Mouse (Mus musculus) erythroid progenitor cell, adult 5-6 weeks (primary cell): ENCODE results near the gene Efna5. TPM values are rescaled to one million over a fixed set of nuclear protein-coding genes. Genes with fewer than 3 reads are reported as not detected.

Experiments
- ATAC-seq: replicated peaks from 2 replicates; pipeline ENCODE4 v1.8.0; 2016; ENCODE audit warnings: moderate number of reproducible peaks, mild to moderate bottlenecking, moderate TSS enrichment, inconsistent platforms; ENCODE audit not compliant: poor library complexity, low FRiP score, severe bottlenecking
- total RNA-seq, 2 experiments: library from RNA; stranded (forward) in 1 of 2; stranded (reverse) in 1 of 2; fragments of 150-400 nt in 1 of 2; fragments of 186-747, 209-891 nt in 1 of 2; gene quantifications; 2 replicates each; pipeline versions ENCODE4 v1.2.3 to v1.2.4; 2015 to 2017; ENCODE audit warnings: low replicate concordance in 2 of 2

Efna5 gene
- total RNA-seq, 2 experiments from 2014 or later, result not detected

DNA sequence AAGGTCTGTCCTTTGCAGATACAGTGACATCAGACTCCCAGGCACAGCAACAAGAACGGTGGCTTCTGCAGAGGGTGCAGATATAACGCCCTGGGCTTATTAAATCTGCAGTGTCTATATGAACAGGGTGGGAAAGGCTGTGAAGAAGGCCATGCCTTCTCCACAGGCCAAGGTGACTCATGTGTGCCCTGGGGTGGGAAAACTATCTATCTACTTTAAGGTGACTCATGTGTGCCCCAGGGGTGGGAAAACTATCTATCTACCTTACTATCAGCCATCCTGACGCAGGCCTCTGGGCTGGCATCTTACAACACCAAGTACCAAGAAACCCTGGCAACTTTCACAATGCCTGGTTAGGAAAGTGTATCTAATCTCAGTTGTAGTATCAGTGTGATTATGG, 124.2 kb downstream of the Efna5 start:
- ATAC-seq, result no peak

- no peak for ATAC-seq
Observed at GRCm38 (mm10) chr17:62755635-62756034, 125.5 kb downstream of the Efna5 start.

DNA sequence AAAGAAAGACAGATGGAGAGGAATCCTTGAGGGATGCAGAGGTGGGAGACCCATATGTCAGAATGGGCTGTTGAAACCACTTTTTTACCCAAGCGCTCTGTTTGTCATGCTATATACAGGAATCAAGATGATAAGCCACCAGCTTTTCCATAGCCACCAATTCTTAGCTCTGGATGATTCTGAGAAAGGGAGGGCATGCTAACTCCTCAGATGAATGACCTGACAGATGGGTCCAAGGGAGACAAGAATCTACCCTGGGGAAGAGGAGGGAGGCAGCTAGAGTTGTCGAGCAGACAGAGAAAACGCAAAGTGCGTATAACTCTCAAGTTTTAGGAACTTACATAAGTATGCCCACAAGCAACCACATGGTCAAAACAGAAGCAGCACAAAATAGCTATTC, 126.5 kb downstream of the Efna5 start:
- no peak for ATAC-seq

DNA sequence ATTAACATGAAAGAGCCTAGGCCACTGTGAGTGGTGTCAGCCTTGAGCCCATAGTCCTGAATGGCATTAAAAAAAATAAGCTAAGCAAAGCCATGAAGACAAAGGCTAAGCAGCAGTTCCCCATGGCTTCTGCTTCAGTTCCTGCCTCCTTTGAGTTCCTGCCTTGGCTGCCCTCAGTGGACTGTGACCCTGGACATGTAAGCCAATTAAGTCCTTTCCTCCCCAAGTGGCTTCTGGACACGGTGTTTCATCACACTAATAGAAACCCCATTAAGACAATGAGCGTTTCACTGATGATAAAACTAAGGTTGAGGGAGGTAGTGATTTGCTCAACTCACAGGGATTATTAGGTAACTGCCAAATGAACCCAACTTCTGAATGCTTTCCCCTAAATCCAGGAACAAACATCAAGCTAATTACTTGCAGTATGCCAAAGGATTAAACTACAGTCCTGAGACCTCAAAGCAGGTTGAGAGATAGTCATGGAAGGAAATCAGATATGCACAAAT, 128.7 kb downstream of the Efna5 start:
- no peak for ATAC-seq

DNA sequence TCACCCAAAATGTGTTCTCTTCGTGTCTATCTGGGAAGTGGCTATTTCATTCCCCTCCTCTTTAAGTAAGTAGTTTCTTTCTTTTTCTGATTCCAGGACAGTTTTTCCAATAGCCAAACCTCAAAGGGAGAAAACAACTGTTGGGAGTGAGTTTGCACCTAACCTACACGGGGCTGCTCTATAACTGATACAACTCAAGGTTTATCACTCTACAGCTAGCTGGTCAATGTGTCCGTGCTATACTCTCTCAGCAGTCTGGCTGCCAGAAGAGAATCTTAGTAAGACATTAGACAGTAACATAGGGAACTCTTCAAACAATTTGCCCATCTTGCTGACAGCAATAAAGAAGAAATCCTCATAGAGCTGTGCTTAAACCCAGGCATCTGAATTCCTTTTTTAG, 130.5 kb downstream of the Efna5 start:
- no peak for ATAC-seq

GRCm38 (mm10) chr17:62748803-62749619, 132.1 kb downstream of the Efna5 start:
- peak; percentile 71 for ATAC-seq

GRCm38 (mm10) chr17:62747381-62747780, 133.7 kb downstream of the Efna5 start:
- no peak for ATAC-seq

GRCm38 (mm10) chr17:62746827-62747226, 134.3 kb downstream of the Efna5 start:
- ATAC-seq, result no peak

DNA sequence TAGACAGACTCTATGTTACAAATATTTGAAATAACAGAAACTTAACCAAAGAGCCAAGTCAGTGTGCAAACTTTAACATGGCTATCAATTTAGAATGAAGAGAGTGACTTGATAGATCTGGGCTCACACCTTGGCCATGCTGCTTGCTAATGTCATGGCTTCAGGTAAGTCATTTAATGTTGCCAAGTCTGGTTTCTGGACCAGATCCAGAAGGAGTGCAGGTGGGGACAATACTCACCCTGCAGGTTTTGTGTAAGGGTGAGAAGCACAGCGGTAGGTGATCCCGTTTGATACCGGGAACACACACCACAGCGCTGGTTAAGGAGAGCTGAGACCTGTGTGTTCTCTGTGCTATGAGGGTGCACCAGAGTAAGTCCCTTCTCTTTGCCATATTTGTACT, 135.8 kb downstream of the Efna5 start:
- no peak for ATAC-seq

DNA sequence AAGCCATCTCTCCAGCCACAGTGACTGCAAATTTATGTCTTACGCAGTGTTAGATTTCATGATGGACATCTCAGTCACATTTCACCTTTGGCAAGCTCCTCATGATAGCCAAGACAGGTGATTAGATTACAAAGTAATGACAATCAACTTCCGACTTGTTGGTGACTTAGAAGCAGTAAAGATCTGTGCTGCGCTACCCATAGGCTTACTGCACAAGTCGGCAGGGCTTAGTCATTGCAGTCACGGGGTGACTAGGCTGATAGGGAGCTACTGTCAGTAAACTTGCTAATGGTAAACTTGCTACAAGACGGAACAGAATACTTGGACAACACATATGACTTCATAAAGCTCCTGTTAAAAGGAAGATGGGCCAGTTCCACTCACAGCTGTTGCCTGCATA, 136.9 kb downstream of the Efna5 start:
- no peak for ATAC-seq

DNA sequence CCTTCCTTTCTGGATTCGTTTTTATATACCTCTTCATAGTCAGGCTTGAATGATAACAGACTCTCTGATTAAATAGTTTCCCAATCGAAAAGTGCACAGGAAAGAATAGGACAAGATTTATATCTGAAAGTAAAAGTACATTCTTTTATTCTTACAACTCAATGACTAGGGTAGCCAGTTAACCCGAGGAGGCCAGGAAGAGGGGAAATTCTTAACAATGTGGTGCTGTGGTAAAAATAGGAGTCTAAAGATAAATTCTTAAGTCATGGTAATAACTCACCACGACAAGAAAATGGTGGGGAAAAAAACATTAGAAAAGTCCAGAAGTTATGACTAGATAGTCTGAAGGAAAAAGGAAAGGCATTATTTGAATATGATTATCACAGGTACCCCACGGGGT, 139.4 kb downstream of the Efna5 start:
- ATAC-seq, result no peak

DNA sequence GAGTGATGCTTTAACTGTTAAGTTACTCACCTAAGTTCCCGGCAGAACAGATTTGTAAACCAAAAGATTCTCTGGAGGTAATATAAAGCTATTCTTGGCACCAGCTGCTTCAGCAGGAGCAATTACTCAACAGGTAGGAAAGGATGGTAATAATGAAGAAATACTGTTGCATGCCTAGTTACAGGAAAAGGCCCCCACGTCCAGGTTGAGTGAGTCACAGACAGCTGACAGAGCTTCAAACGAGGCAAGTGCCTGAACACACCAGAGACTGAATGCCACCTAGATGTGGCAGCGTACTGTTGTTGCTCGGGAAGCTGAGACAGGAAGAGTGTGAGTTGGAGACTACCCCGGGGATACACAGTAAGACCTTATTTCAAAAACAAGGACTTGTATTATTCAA, 140.1 kb downstream of the Efna5 start:
- ATAC-seq, result no peak

GRCm38 (mm10) chr17:62739993-62740392, 141.1 kb downstream of the Efna5 start:
- ATAC-seq, result no peak

DNA sequence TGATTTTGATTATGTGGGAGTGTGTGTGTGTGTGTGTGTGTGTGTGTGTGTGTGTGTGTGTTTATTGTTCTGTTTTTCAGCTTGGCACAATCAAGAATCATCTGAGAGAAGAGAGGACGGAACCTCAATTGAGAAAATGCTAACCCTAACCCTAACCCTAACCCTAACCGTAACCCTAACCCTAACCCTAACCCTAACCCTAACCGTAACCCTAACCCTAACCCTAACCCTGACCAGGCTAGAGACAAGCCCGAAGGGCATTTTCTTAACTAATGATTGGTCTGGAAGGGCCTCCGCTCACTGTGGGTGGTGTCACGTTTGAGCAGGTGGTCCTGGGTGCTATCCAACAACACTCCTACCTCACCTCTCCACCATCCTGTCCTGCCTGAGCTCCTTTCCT, 143.7 kb downstream of the Efna5 start:
- no peak for ATAC-seq

GRCm38 (mm10) chr17:62735943-62736342, 145.2 kb downstream of the Efna5 start:
- ATAC-seq, result no peak

GRCm38 (mm10) chr17:62734901-62735300, 146.2 kb downstream of the Efna5 start:
- no peak for ATAC-seq

DNA sequence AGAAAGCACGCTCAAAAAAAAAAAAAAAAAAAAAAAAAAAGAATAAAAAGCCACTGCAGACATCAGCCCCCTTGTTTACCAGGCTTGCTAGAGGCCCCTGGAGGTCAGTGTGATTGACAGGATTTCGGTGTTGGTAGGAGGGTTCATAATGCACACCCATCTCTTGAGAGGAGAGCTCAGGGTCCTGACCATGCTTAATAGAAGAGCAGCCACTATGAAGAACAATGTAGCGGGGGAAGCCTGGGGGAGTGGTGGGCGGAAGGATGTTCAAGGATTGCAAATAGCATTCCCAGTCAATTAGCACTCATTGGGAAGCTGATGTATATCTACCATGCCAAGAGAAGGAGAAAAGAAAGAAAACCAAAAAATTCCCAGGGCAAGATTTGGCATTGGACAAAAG, 147.1 kb downstream of the Efna5 start:
- ATAC-seq, result no peak

- ATAC-seq, result no peak
Observed at GRCm38 (mm10) chr17:62729754-62730470, 151.2 kb downstream of the Efna5 start.

- no peak for ATAC-seq
Observed at GRCm38 (mm10) chr17:62728142-62728917, 152.8 kb downstream of the Efna5 start.

GRCm38 (mm10) chr17:62726102-62726501, 155.0 kb downstream of the Efna5 start:
- no peak for ATAC-seq
